Mouse (Mus musculus) heart, embryonic 13.5 days (tissue): ENCODE measurements around the gene Rnd1. TPM values are rescaled to one million over a fixed set of nuclear protein-coding genes. Genes with fewer than 3 reads are reported as not detected.

Experiments
- polyA plus RNA-seq: library from polyadenylated mRNA; unstranded; fragments of >200 nt; fragmentation: Nextera tagmentation; extraction: Ambion mirVana; gene quantifications from 2 replicates; pipeline ENCODE4 v1.2.1, GENCODE M21; 2015

The Rnd1 gene
- polyA plus RNA-seq, 1 experiment from 2014 or later = 1.3 TPM

Other genes starting within 250 kb of the Rnd1 start
- gene Olfr282, start 246.2 kb downstream of the Rnd1 start, polyA plus RNA-seq = not detected in 2 replicates
- gene Olfr281, start 224.9 kb downstream of the Rnd1 start, polyA plus RNA-seq = not detected in 2 replicates
- gene OR5BS1P, start 207.6 kb downstream of the Rnd1 start, polyA plus RNA-seq = not detected in 2 replicates
- not detected in 2 replicates for gene Lalba, start 194.7 kb downstream of the Rnd1 start, polyA plus RNA-seq
- gene Olfr279, start 185.1 kb downstream of the Rnd1 start, polyA plus RNA-seq = not detected in 2 replicates
- gene Kansl2, start 143.2 kb downstream of the Rnd1 start, polyA plus RNA-seq = 80.4 and 81.1 TPM in 2 replicates
- 35.2 and 35.8 TPM in 2 replicates for gene Ccnt1, start 106.5 kb downstream of the Rnd1 start, polyA plus RNA-seq
- gene 4930415O20Rik, start 106.5 kb downstream of the Rnd1 start, polyA plus RNA-seq = 0.29 and 0.48 TPM in 2 replicates
- gene Adcy6, start 67.4 kb downstream of the Rnd1 start, polyA plus RNA-seq = 29.0 and 32.4 TPM in 2 replicates
- 9.5 and 10.8 TPM in 2 replicates for gene Cacnb3, start 46.6 kb downstream of the Rnd1 start, polyA plus RNA-seq
- 16.5 and 20.8 TPM in 2 replicates for gene Ddx23, start 14.6 kb downstream of the Rnd1 start, polyA plus RNA-seq
- gene Ccdc65, start 30.7 kb upstream of the Rnd1 start, polyA plus RNA-seq = 0.32 and 0.39 TPM in 2 replicates
- gene Fkbp11, start 50.7 kb upstream of the Rnd1 start, polyA plus RNA-seq = 19.8 and 24.5 TPM in 2 replicates
- 31.2 and 32.5 TPM in 2 replicates for gene Arf3, start 85.8 kb upstream of the Rnd1 start, polyA plus RNA-seq
- gene Wnt10b, start 100.7 kb upstream of the Rnd1 start, polyA plus RNA-seq = 0.07 TPM in 1 of 2 replicates, not detected in the other
- gene Wnt1, start 112.4 kb upstream of the Rnd1 start, polyA plus RNA-seq = not detected in 2 replicates
- gene Ddn, start 132.0 kb upstream of the Rnd1 start, polyA plus RNA-seq = 0.09 and 0.16 TPM in 2 replicates
- gene Prkag1, start 154.1 kb upstream of the Rnd1 start, polyA plus RNA-seq = 88.3 and 95.1 TPM in 2 replicates
- gene Kmt2d, start 193.7 kb upstream of the Rnd1 start, polyA plus RNA-seq = 8.1 and 8.9 TPM in 2 replicates
- 6.2 and 6.6 TPM in 2 replicates for gene Rhebl1, start 217.1 kb upstream of the Rnd1 start, polyA plus RNA-seq
- gene Dhh, start 221.1 kb upstream of the Rnd1 start, polyA plus RNA-seq = 2.1 and 2.3 TPM in 2 replicates
- 13.5 and 15.0 TPM in 2 replicates for gene Lmbr1l, start 240.8 kb upstream of the Rnd1 start, polyA plus RNA-seq